Mouse (Mus musculus) midbrain, embryonic 14.5 days (tissue): Measurements from ENCODE around the gene Sugp2. TPM values are rescaled to one million over a fixed set of nuclear protein-coding genes. Genes with fewer than 3 reads are reported as not detected.
"Not testable (repeated sequence)": the region's sequence is repeated elsewhere in the genome, so short reads cannot be mapped to it uniquely, and the experiment has no call there.

Experiments
- ATAC-seq: fragments of 200-750 bp; cut with Nextera tagmentation; 2 replicates; pipeline ENCODE4 v1.8.0; 2017; ENCODE audit warnings: moderate number of reproducible peaks, moderate library complexity; ENCODE audit not compliant: low FRiP score, low TSS enrichment
- DNase-seq: peaks from one replicate; pipeline ENCODE4 v3.0.0-alpha.2; 2015
- H3K27ac ChIP-seq: fragments of 300-500 bp; sonication (generic); replicated peaks from 2 replicates; pipeline ENCODE4 v1.5.1; 2014; ENCODE audit warnings: mild to moderate bottlenecking, low read depth, low read length, moderate library complexity
- H3K27me3 ChIP-seq: fragments of 300-500 bp; sonication (generic); 2 replicates; pipeline ENCODE4 v1.6.1; 2014; ENCODE audit warnings: low read length, control low read depth, mixed read lengths; ENCODE audit not compliant: control insufficient read depth, insufficient read depth
- H3K36me3 ChIP-seq: fragments of 300-500 bp; sonication (generic); 2 replicates; pipeline ENCODE4 v1.6.1; 2014; ENCODE audit warnings: low read length, control low read depth; ENCODE audit not compliant: control insufficient read depth, insufficient read depth
- H3K4me1 ChIP-seq: fragments of 300-500 bp; sonication (generic); 2 replicates; pipeline ENCODE4 v1.6.1; 2014; ENCODE audit warnings: mild to moderate bottlenecking, antibody characterized with exemption, low read length, control low read depth; ENCODE audit not compliant: control insufficient read depth, insufficient read depth
- H3K4me2 ChIP-seq: fragments of 300-500 bp; sonication (generic); 2 replicates; pipeline ENCODE4 v1.6.1; 2014; ENCODE audit warnings: mild to moderate bottlenecking, low read length, moderate library complexity
- H3K4me3 ChIP-seq: fragments of 300-500 bp; sonication (generic); replicated peaks from 2 replicates; pipeline ENCODE4 v1.5.1; 2014; ENCODE audit warnings: low read depth, low read length
- H3K9ac ChIP-seq: fragments of 300-500 bp; sonication (generic); replicated peaks from 2 replicates; pipeline ENCODE4 v1.6.1; 2014; ENCODE audit warnings: mild to moderate bottlenecking, low read length, moderate library complexity
- H3K9me3 ChIP-seq: fragments of 300-500 bp; sonication (generic); 2 replicates; pipeline ENCODE4 v1.6.1; 2016; ENCODE audit warnings: low read length, control low read depth, mixed read lengths; ENCODE audit not compliant: control insufficient read depth
- WGBS: fragments of 180-500 bp; shearing (Covaris S2); extraction: QIAGEN DNeasy Blood & Tissue Kit; methylation state at CpG from one replicate; pipeline ENCODE4 v1.1.7; 2014; 5-methylcytosine and 5-hydroxymethylcytosine counted together
- polyA plus RNA-seq: library from polyadenylated mRNA; unstranded; fragments of >200 nt; fragmentation: Nextera tagmentation; extraction: Ambion mirVana; gene quantifications from 2 replicates; pipeline ENCODE4 v1.2.1, GENCODE M21; 2014

Gene Sugp2
- polyA plus RNA-seq, 1 experiment from 2014 or later = 87.9 TPM

GRCm38 (mm10) chr8:70216161-70216560 is 17.9 kb upstream of the Sugp2 start:
- H3K27me3 ChIP-seq, ATAC-seq, H3K4me3 ChIP-seq, H3K9ac ChIP-seq, DNase-seq, H3K27ac ChIP-seq, H3K9me3 ChIP-seq, H3K4me1 ChIP-seq, H3K4me2 ChIP-seq: not testable (repeated sequence)
- 71% methylated on average over 3 of the region's 3 CpGs for WGBS
- H3K36me3 ChIP-seq = peaks cover 12% of the 10 kb centered on the region

- Histone ChIP-seq H3K4me1 (0 out of 2 replicates have a peak, but pooled peaks cover 6% of the 10 kb centered on the region), H3K4me3 (no peak overlapping the region), H3K9me3 (no peaks in the 10 kb centered on the region), H3K27me3 (no peaks in the 10 kb centered on the region), H3K9ac (no peak overlapping the region), H3K27ac (no peak overlapping the region), H3K4me2 (no peak overlapping the region), H3K36me3 (peaks cover 16% of the 10 kb centered on the region)
- DNase-seq (peak; percentile 17), ATAC-seq (no peak)
- 65% methylated on average over 1 of the region's 1 CpGs for WGBS
Observed at GRCm38 (mm10) chr8:70216566-70216965, 17.5 kb upstream of the Sugp2 start.

GRCm38 (mm10) chr8:70217441-70217840 is 16.6 kb upstream of the Sugp2 start:
- ATAC-seq = no peak

GRCm38 (mm10) chr8:70219107-70219684 is 14.8 kb upstream of the Sugp2 start:
- Histone ChIP-seq H3K4me3 (no peak overlapping the region), H3K36me3 (peaks cover 41% of the 10 kb centered on the region), H3K27ac (no peak overlapping the region), H3K4me2 (no peak overlapping the region), H3K9me3 (no peaks in the 10 kb centered on the region), H3K9ac (0 out of 2 replicates have a peak overlapping the region, but pooled peaks have one; percentile 3), H3K4me1 (no peaks in the 10 kb centered on the region), H3K27me3 (no peaks in the 10 kb centered on the region)
- peak; percentile 6 for DNase-seq
- WGBS = 50% methylated on average over 5 of the region's 5 CpGs
- no peak for ATAC-seq

More at GRCm38 (mm10) chr8:70217441-70217840, 16.6 kb upstream of the Sugp2 start:
- Histone ChIP-seq H3K27ac (no peak overlapping the region), H3K9ac (no peak overlapping the region), H3K4me2 (no peak overlapping the region), H3K27me3 (no peaks in the 10 kb centered on the region), H3K4me3 (no peak overlapping the region), H3K4me1 (0 out of 2 replicates have a peak, but pooled peaks cover 5% of the 10 kb centered on the region), H3K36me3 (peaks cover 24% of the 10 kb centered on the region), H3K9me3 (no peaks in the 10 kb centered on the region)
- DNase-seq = no peak

- Histone ChIP-seq H3K4me1 (no peaks in the 10 kb centered on the region), H3K4me3 (no peak overlapping the region), H3K27me3 (no peaks in the 10 kb centered on the region), H3K27ac (no peak overlapping the region), H3K9me3 (no peaks in the 10 kb centered on the region), H3K4me2 (no peak overlapping the region), H3K36me3 (peaks cover 53% of the 10 kb centered on the region), H3K9ac (no peak overlapping the region)
- WGBS = 84% methylated on average over 8 of the region's 8 CpGs
- DNase-seq (no peak), ATAC-seq (no peak)
Observed at GRCm38 (mm10) chr8:70220236-70220840, 13.7 kb upstream of the Sugp2 start.

GRCm38 (mm10) chr8:70220911-70221310 is 13.1 kb upstream of the Sugp2 start:
- no peaks in the 10 kb centered on the region for H3K4me1 ChIP-seq
- WGBS = 92% methylated on average over 3 of the region's 3 CpGs
- no peak overlapping the region for H3K27ac ChIP-seq
- H3K36me3 ChIP-seq = peaks cover 58% of the 10 kb centered on the region
- no peaks in the 10 kb centered on the region for H3K9me3 ChIP-seq
- ATAC-seq (no peak), DNase-seq (no peak)
- H3K9ac ChIP-seq = no peak overlapping the region
- no peak overlapping the region for H3K4me3 ChIP-seq
- no peaks in the 10 kb centered on the region for H3K27me3 ChIP-seq
- no peak overlapping the region for H3K4me2 ChIP-seq

- no peak for ATAC-seq
- no peak overlapping the region for H3K27ac ChIP-seq
- H3K9me3 ChIP-seq = no peaks in the 10 kb centered on the region
- peaks cover 59% of the 10 kb centered on the region for H3K36me3 ChIP-seq
- H3K9ac ChIP-seq = no peak overlapping the region
- H3K4me2 ChIP-seq = no peak overlapping the region
- H3K4me3 ChIP-seq = no peak overlapping the region
- WGBS = 94% methylated on average over 12 of the region's 12 CpGs
- H3K4me1 ChIP-seq = no peaks in the 10 kb centered on the region
- no peaks in the 10 kb centered on the region for H3K27me3 ChIP-seq
- DNase-seq = no peak
Observed at GRCm38 (mm10) chr8:70222041-70222440, 12.0 kb upstream of the Sugp2 start.

GRCm38 (mm10) chr8:70223341-70223740 is 10.7 kb upstream of the Sugp2 start:
- peaks cover 59% of the 10 kb centered on the region for H3K36me3 ChIP-seq
- ATAC-seq (no peak), DNase-seq (peak; percentile 31)
- H3K9ac ChIP-seq = no peak overlapping the region
- no peak overlapping the region for H3K27ac ChIP-seq
- no peak overlapping the region for H3K4me2 ChIP-seq
- no peak overlapping the region for H3K4me3 ChIP-seq
- H3K4me1 ChIP-seq = no peaks in the 10 kb centered on the region
- H3K27me3 ChIP-seq = no peaks in the 10 kb centered on the region
- H3K9me3 ChIP-seq = no peaks in the 10 kb centered on the region
- 51% methylated on average over 6 of the region's 6 CpGs for WGBS

GRCm38 (mm10) chr8:70227997-70228396 is 6.0 kb upstream of the Sugp2 start:
- Histone ChIP-seq H3K27ac (no peak overlapping the region), H3K4me3 (no peak overlapping the region), H3K36me3 (peaks cover 55% of the 10 kb centered on the region), H3K4me2 (no peak overlapping the region), H3K9me3 (no peaks in the 10 kb centered on the region), H3K4me1 (peaks cover 3% of the 10 kb centered on the region), H3K9ac (no peak overlapping the region), H3K27me3 (no peaks in the 10 kb centered on the region)
- DNase-seq (peak; percentile 7), ATAC-seq (no peak)
- 19% methylated on average over 4 of the region's 4 CpGs for WGBS
